Comparison of ENCODE assay signal across 9 mouse cellular contexts in genomic region chr3:147228663-147229062, GRCm38 (mm10).
DNase-seq lines count a peak whose midpoint lies in the region; ATAC-seq lines count a peak whose summit lies in the region.
"Had no signal": no experiment of that assay in that cellular context is flagged by ENCODE, and none has a peak within 500 bp of the region (broad histone marks: within the 10 kb centered on the region; RNA-seq: fewer than 3 reads in every experiment).

No protein-coding gene starts in this region.

- H3K9ac ChIP-seq in limb, embryonic 13.5 days: no peak overlapping the region
- H3K9ac ChIP-seq: liver, embryonic 13.5 days had no signal

- ATAC-seq in limb, embryonic 13.5 days (ENCODE audit: low FRiP score, low read depth): peak; percentile 71

- no peaks in the 10 kb centered on the region for H3K4me1 ChIP-seq in limb, embryonic 13.5 days
- H3K4me1 ChIP-seq in limb, embryonic 10.5 days: no peaks in the 10 kb centered on the region
- H3K4me1 ChIP-seq: liver, embryonic 13.5 days had no signal

- H3K27me3 ChIP-seq in limb, embryonic 13.5 days: no peaks in the 10 kb centered on the region
- H3K27me3 ChIP-seq in limb, embryonic 10.5 days (ENCODE audit: low read depth, poor library complexity, severe bottlenecking): no peaks in the 10 kb centered on the region
- H3K27me3 ChIP-seq: liver, embryonic 13.5 days had no signal

- WGBS in limb, embryonic 13.5 days: 29% methylated on average over 2 of the region's 2 CpGs
- WGBS in limb, embryonic 10.5 days: 95% methylated on average over 2 of the region's 2 CpGs

- no peaks in the 10 kb centered on the region for H3K36me3 ChIP-seq in limb, embryonic 13.5 days
- H3K36me3 ChIP-seq in limb, embryonic 10.5 days: no peaks in the 10 kb centered on the region
- H3K36me3 ChIP-seq: liver, embryonic 13.5 days had no signal

- no peak overlapping the region for H3K4me2 ChIP-seq in limb, embryonic 13.5 days (replicated peaks)
- H3K4me2 ChIP-seq: liver, embryonic 13.5 days had no signal

- no peaks in the 10 kb centered on the region for H3K9me3 ChIP-seq in limb, embryonic 13.5 days
- no peaks in the 10 kb centered on the region for H3K9me3 ChIP-seq in limb, embryonic 10.5 days (replicated peaks)
- H3K9me3 ChIP-seq: liver, embryonic 13.5 days had no signal

- H3K27ac ChIP-seq in limb, embryonic 13.5 days: peak overlapping the region; percentile 48
- H3K27ac ChIP-seq in limb, embryonic 10.5 days: no peak overlapping the region
- H3K27ac ChIP-seq: liver, embryonic 13.5 days had no signal

- DNase-seq in limb, embryonic 10.5 days (ENCODE audit: low spot score): no peak
- peak; percentile 44 for DNase-seq in layer of hippocampus, adult 9-11 months
- DNase-seq in lung, postnatal 14 days: peak; percentile 60
- peak; percentile 19 for DNase-seq in telencephalon, adult 2 months (ENCODE audit: low read depth, low spot score)
- DNase-seq in thymus, postnatal 25 days: no peak
- DNase-seq in cerebellum, adult 11 months: no peak
- DNase-seq: kidney, postnatal 14 days; liver, embryonic 13.5 days had no signal

- no peak overlapping the region for H3K4me3 ChIP-seq in limb, embryonic 13.5 days
- H3K4me3 ChIP-seq in limb, embryonic 10.5 days: no peak overlapping the region
- H3K4me3 ChIP-seq: liver, embryonic 13.5 days had no signal

Comparison
In these comparisons a context has a peak if more than half of its experiments do, and no peak if none do; other contexts are left out.
1. DNase-seq: peak in layer of hippocampus, adult 9-11 months (single experiment), lung, postnatal 14 days (single experiment) and telencephalon, adult 2 months (single experiment); none in limb, embryonic 10.5 days (single experiment), thymus, postnatal 25 days (single experiment) and cerebellum, adult 11 months (single experiment).